Mouse (Mus musculus) kidney, adult 2 months (tissue): Measurements from ENCODE around the gene Ttc34.

Experiments
- CTCF ChIP-seq: fragments of 200-500 bp; conservative IDR thresholded peaks from 2 replicates; pipeline ENCODE4 v1.5.1; 2011; ENCODE audit warnings: low read depth, mild to moderate bottlenecking, control low read depth, low read length, moderate library complexity, mixed read lengths; ENCODE audit not compliant: insufficient read depth, insufficient read length
- POLR2A ChIP-seq: fragments of 200-500 bp; IDR thresholded peaks from one replicate; pipeline ENCODE4 v1.6.1; 2011; ENCODE audit warnings: low read depth, low read length, control low read depth

DNA sequence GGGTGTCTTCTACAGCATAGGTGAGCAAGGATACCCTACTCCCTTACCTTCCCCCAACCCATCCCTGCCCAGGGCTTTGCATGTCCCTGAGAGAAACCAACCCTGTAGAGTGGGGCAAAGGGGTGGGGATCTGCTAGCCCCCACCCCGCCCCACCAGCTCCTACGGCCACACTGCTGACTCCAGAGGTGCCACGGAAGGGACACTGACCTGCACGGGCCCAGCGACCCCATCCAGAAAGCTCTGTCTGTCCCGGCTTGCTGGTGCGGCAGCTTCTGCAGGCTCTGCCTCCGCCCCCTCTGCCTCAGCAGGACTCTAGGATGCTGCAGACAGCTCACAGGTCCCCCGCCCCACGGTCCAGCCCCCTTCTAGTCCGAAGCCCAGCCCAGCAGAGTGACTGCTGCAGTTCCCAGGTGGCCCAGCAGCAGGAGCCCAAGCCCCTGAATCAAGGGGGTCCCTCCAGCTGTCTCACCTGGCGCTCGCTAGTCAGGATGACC lies 34.5 kb downstream of the Ttc34 start:
- no peak for TF ChIP-seq POLR2A
- no peak for TF ChIP-seq CTCF
